Mouse (Mus musculus) liver, adult (tissue): ENCODE data around the gene Ipo4.

Experiments
- GATA4 ChIP-seq: IDR thresholded peaks from 2 replicates; pipeline ENCODE4 v1.6.1; 2014; ENCODE audit warnings: mild to moderate bottlenecking, low read length; ENCODE audit not compliant: insufficient replicate concordance

Ipo4 gene

GRCm38 (mm10) chr14:55643060-55643907, 7.5 kb upstream of the Ipo4 start, which contains the start of gene Tm9sf1:
Tm9sf1 (minus strand) TSS chr14:55643806.
- TF ChIP-seq GATA4: no peak

- TF ChIP-seq GATA4: no peak
Observed at GRCm38 (mm10) chr14:55642679-55643059, 6.9 kb upstream of the Ipo4 start.

- no peak for TF ChIP-seq GATA4
Observed at GRCm38 (mm10) chr14:55641291-55641690, 5.5 kb upstream of the Ipo4 start.

- no peak for TF ChIP-seq GATA4
Observed at GRCm38 (mm10) chr14:55640816-55641215, 5.1 kb upstream of the Ipo4 start.

- TF ChIP-seq GATA4: no peak
Observed at GRCm38 (mm10) chr14:55637795-55638194, 2.0 kb upstream of the Ipo4 start, which contains the start of gene Gm49378. Gm49378 (minus strand) TSS chr14:55637895.

- no peak for TF ChIP-seq GATA4
Observed at GRCm38 (mm10) chr14:55634874-55635522, 759 bp downstream of the Ipo4 start.

GRCm38 (mm10) chr14:55629312-55629711, 6.4 kb downstream of the Ipo4 start:
- no peak for TF ChIP-seq GATA4

- TF ChIP-seq GATA4: no peak
Observed at GRCm38 (mm10) chr14:55628077-55628827, 7.5 kb downstream of the Ipo4 start.

- TF ChIP-seq GATA4: no peak
Observed at GRCm38 (mm10) chr14:55618486-55619195, 17.1 kb downstream of the Ipo4 start.

GRCm38 (mm10) chr14:55617822-55618221, 17.9 kb downstream of the Ipo4 start, which contains the start of gene Rec8:
Rec8 (plus strand) TSS chr14:55618037.
- TF ChIP-seq GATA4: no peak

GRCm38 (mm10) chr14:55616844-55617243, 18.9 kb downstream of the Ipo4 start:
- TF ChIP-seq GATA4: no peak

GRCm38 (mm10) chr14:55615876-55616275, 19.9 kb downstream of the Ipo4 start:
- no peak for TF ChIP-seq GATA4

GRCm38 (mm10) chr14:55614565-55615178, 21.1 kb downstream of the Ipo4 start:
- no peak for TF ChIP-seq GATA4

GRCm38 (mm10) chr14:55613346-55613745, 22.4 kb downstream of the Ipo4 start:
- no peak for TF ChIP-seq GATA4

GRCm38 (mm10) chr14:55608339-55608738, 27.4 kb downstream of the Ipo4 start:
- no peak for TF ChIP-seq GATA4
